Mouse (Mus musculus) embryonic fibroblast, embryonic 13.5 days (primary cell): ENCODE data around the gene Nkx3-2.

Source experiments
- CTCF ChIP-seq: IDR thresholded peaks from 2 replicates; pipeline ENCODE4 v1.5.1; 2011; ENCODE audit warnings: mild to moderate bottlenecking, control low read depth, low read length, moderate library complexity, borderline replicate concordance; ENCODE audit not compliant: insufficient read depth
- POLR2A ChIP-seq: IDR thresholded peaks from 2 replicates; pipeline ENCODE4 v1.6.1; 2011; ENCODE audit warnings: low read depth, mild to moderate bottlenecking, control low read depth, low read length, moderate library complexity

DNA sequence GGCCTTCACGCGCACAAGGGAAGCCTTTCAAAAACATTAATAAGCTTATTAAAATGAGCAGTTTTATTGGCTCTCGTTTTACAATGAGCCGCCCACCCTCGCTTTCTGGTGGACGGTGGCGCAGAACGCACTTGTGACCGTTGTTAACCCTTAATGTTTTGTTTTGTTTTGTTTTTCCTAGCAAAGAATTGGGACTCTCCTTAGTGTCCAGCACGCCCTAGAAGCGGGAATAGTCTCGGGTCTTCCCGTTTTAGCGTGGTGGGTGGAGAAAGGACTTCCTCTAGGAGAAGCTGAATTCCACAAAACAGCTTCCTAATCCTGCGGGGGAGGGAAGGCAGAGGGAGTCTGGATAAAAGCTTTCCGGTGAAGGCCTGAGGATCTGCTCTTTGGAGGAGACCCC, 9.5 kb downstream of the Nkx3-2 start:
- TF ChIP-seq POLR2A = no peak
- no peak for TF ChIP-seq CTCF
